Mouse (Mus musculus) C2C12 (cell line): ENCODE data around the gene Htr3b. TPM values are rescaled to one million over a fixed set of nuclear protein-coding genes. Genes with fewer than 3 reads are reported as not detected.

ENCODE experiments used
- H3K27me3 ChIP-seq: one replicate; pipeline ENCODE4 v1.6.1; 2011; ENCODE audit not compliant: control insufficient read depth, insufficient read depth, insufficient read length
- H3K36me3 ChIP-seq: one replicate; pipeline ENCODE4 v1.6.1; 2011; ENCODE audit not compliant: control insufficient read depth, insufficient read depth
- H3K4me3 ChIP-seq: one replicate; pipeline ENCODE4 v1.5.1; 2011; ENCODE audit warnings: mild to moderate bottlenecking, control low read depth; ENCODE audit not compliant: poor library complexity, insufficient read depth, severe bottlenecking
- H3K79me2 ChIP-seq: one replicate; pipeline ENCODE4 v1.6.1; 2011; ENCODE audit not compliant: control insufficient read depth, insufficient read depth
- H3K79me3 ChIP-seq: one replicate; pipeline ENCODE4 v1.6.1; 2011; ENCODE audit warnings: low read depth, control low read depth
- H3ac ChIP-seq: one replicate; pipeline ENCODE3; 2011; ENCODE audit warnings: low read depth; ENCODE audit not compliant: control insufficient read depth, insufficient read length
- CEBPB ChIP-seq: IDR thresholded peaks from one replicate; pipeline ENCODE4 v1.6.1; 2011; ENCODE audit warnings: low read depth, mild to moderate bottlenecking, control low read depth, moderate library complexity
- CTCF ChIP-seq: IDR thresholded peaks from one replicate; pipeline ENCODE4 v1.5.1; 2011; ENCODE audit not compliant: control insufficient read depth, insufficient read depth, insufficient read length
- FOSL1 ChIP-seq: IDR thresholded peaks from one replicate; pipeline ENCODE4 v1.8.0; 2011; ENCODE audit warnings: mild to moderate bottlenecking, low read length; ENCODE audit not compliant: poor library complexity, insufficient read depth, severe bottlenecking
- MAX ChIP-seq: IDR thresholded peaks from one replicate; pipeline ENCODE4 v1.6.1; 2011; ENCODE audit warnings: mild to moderate bottlenecking, control low read depth
- MYOD1 ChIP-seq: IDR thresholded peaks from one replicate; pipeline ENCODE4 v1.6.1; 2011; ENCODE audit warnings: low read depth; ENCODE audit not compliant: control insufficient read depth, insufficient read length
- MYOG ChIP-seq: IDR thresholded peaks from one replicate; pipeline ENCODE4 v1.6.1; 2011; ENCODE audit not compliant: control insufficient read depth, insufficient read length; ENCODE audit errors: extremely low read depth
- USF1 ChIP-seq: IDR thresholded peaks from one replicate; pipeline ENCODE4 v1.6.1; 2011; ENCODE audit warnings: low read depth, mild to moderate bottlenecking, control low read depth, moderate library complexity
- long read RNA-seq, 2 experiments: library from polyadenylated mRNA; unstranded; transcript quantifications; one replicate each; pipeline ENCODE4 v2.0.0; 2019 to 2020
- polyA plus RNA-seq: library from polyadenylated mRNA; unstranded; fragments of >200 nt; fragmentation: generic; extraction: Trizol; gene quantifications from one replicate; pipeline ENCODE4 v1.2.1, GENCODE M21; 2012; ENCODE audit warnings: missing spikeins

Gene Htr3b
- polyA plus RNA-seq = not detected
- long read RNA-seq, experiment 1 = 0 reads
- long read RNA-seq, experiment 2 = 0 reads

GRCm38 (mm10) chr9:48964587-48965040 lies at the start of gene Htr3b:
Htr3b (minus strand) TSS chr9:48964990.
- H3ac ChIP-seq = no peak within 1 kb of the TSS
- no peaks in the 10 kb centered on the region for H3K79me3 ChIP-seq
- H3K4me3 ChIP-seq = no peak within 1 kb of the TSS
- H3K36me3 ChIP-seq = no peaks in the 10 kb centered on the region
- H3K27me3 ChIP-seq = peaks cover 27% of the 10 kb centered on the region
- no peaks in the 10 kb centered on the region for H3K79me2 ChIP-seq
- no peak for TF ChIP-seq MYOG
- TF ChIP-seq MAX = no peak
- no peak for TF ChIP-seq CTCF
- TF ChIP-seq MYOD1 = no peak
- TF ChIP-seq FOSL1 = no peak
- TF ChIP-seq CEBPB = no peak
- no peak for TF ChIP-seq USF1

GRCm38 (mm10) chr9:48999256-48999655 lies 34.5 kb upstream of the Htr3b start:
- Histone ChIP-seq H3K79me2 (no peaks in the 10 kb centered on the region), H3ac (no peak overlapping the region), H3K4me3 (no peak overlapping the region), H3K27me3 (no peaks in the 10 kb centered on the region), H3K79me3 (peaks cover 4% of the 10 kb centered on the region), H3K36me3 (peaks cover 23% of the 10 kb centered on the region)
- TF ChIP-seq MYOD1 (no peak), CEBPB (no peak), USF1 (no peak), MYOG (no peak), MAX (no peak), CTCF (no peak), FOSL1 (no peak)

DNA sequence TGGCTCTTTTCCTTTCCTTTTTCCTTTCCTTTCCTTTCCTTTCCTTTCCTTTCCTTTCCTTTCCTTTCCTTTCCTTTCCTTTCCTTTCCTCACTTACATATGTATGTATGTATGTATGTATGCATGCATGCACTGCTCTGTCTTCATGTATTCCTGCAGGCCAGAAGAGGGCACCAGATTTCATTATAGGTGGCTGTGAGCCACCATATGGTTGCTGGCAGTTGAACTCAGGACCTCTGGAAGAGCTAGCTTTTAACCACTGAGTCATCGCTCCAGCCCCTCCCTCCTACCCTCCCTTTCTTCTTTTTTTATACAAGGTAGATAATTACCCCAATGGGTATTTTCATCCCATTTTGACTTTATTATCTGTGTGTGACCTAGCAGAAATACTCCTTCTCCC lies 30.9 kb upstream of the Htr3b start:
- H3K4me3 ChIP-seq = no peak overlapping the region
- H3K27me3 ChIP-seq = no peaks in the 10 kb centered on the region
- H3K79me2 ChIP-seq = peaks cover 7% of the 10 kb centered on the region
- TF ChIP-seq MAX (no peak), CTCF (no peak), MYOD1 (no peak), USF1 (no peak), MYOG (no peak), CEBPB (no peak), FOSL1 (no peak)
- peaks cover 4% of the 10 kb centered on the region for H3K36me3 ChIP-seq
- H3ac ChIP-seq = no peak overlapping the region
- peaks cover 4% of the 10 kb centered on the region for H3K79me3 ChIP-seq

DNA sequence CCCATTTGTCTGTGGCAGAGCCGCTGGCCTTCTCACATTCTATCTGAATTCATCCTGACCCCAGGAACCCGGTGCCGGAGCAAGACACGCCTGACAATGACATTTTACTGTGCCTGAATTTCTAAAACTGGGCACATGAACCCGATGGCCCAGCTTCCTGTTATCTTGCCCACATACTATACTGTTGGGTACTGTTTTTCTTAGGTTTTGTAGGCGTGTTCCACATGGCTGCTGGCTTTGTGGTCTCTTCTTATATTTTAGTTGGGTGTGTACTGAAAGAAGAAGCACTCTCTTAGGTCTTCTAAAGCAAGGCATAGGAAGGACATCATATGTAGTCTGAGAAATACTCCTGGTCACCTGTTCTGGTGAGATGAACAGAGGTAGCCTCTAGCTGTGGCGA lies 30.0 kb upstream of the Htr3b start:
- Histone ChIP-seq H3K36me3 (no peaks in the 10 kb centered on the region), H3K79me3 (peaks cover 6% of the 10 kb centered on the region), H3K27me3 (no peaks in the 10 kb centered on the region), H3K79me2 (peaks cover 7% of the 10 kb centered on the region), H3K4me3 (no peak overlapping the region), H3ac (no peak overlapping the region)
- no peak for TF ChIP-seq CTCF
- no peak for TF ChIP-seq USF1
- no peak for TF ChIP-seq MYOG
- no peak for TF ChIP-seq MYOD1
- no peak for TF ChIP-seq FOSL1
- TF ChIP-seq MAX = no peak
- no peak for TF ChIP-seq CEBPB

DNA sequence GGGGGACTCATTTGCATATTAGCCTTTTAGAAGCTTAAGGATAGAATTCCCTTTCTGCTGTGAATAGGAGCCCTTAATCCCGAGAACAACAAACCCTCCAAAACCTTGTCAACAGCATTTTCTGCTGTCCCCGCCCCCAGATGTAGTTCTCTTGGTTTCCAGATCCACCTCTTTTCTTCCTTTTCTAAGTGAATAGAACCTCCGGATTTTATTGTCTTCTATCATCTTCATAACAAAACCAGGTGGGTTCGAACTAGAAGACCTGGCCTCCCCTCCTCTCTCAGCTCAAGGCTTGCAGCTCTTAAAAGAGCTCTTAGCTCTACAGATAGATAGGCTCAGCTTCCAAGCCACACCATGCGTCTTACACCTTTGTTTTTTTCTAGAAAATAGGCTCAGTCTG lies 26.9 kb upstream of the Htr3b start:
- H3K36me3 ChIP-seq = no peaks in the 10 kb centered on the region
- peaks cover 28% of the 10 kb centered on the region for H3K79me2 ChIP-seq
- H3ac ChIP-seq = no peak overlapping the region
- TF ChIP-seq CTCF = no peak
- no peak for TF ChIP-seq CEBPB
- no peak for TF ChIP-seq FOSL1
- no peak for TF ChIP-seq MYOG
- TF ChIP-seq MYOD1 = no peak
- TF ChIP-seq MAX = no peak
- TF ChIP-seq USF1 = no peak
- H3K27me3 ChIP-seq = no peaks in the 10 kb centered on the region
- no peak overlapping the region for H3K4me3 ChIP-seq
- H3K79me3 ChIP-seq = peaks cover 8% of the 10 kb centered on the region
